Mouse (Mus musculus): ENCODE measurements around the gene Cfd. TPM values are rescaled to one million over a fixed set of nuclear protein-coding genes. Genes with fewer than 3 reads are reported as not detected.

Gene Cfd
- polyA plus RNA-seq (2015; fragmentation: Nextera tagmentation; extraction: Ambion mirVana) = not detected in 2 replicates

DNA sequence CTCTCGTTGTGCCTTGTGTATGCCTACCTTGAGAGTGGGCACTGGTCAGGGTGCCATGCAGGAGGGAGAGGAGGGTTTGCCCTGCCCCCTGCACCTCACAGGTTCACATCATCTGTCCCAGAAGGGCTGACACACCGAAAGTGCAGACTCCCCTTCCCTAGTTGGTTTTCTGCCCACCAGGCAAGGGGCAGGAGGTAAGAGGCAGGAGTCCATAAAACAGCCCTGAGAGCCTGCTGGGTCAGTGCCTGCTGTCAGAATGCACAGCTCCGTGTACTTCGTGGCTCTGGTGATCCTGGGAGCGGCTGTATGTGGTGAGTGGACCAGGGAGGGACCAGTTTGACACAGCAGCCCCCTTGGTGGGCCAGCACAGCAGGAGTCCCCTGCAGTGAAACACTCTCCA, at the start of gene Cfd:
TSS of gene Cfd (plus strand) at position 184 of the 400 bp plus-strand sequence.
- Histone ChIP-seq H3K4me3 (ENCODE audit: low read depth, low read length) (no peak within 1 kb of the TSS), H3K36me3 (ENCODE audit: control insufficient read depth, insufficient read depth) (no peaks in the 10 kb centered on the region), H3K4me1 (ENCODE audit: control insufficient read depth, low read depth, low read length) (no peaks in the 10 kb centered on the region), H3K27ac (ENCODE audit: low read length) (no peak within 1 kb of the TSS), H3K9me3 (replicated peaks; ENCODE audit: control insufficient read depth, low read length) (no peaks in the 10 kb centered on the region), H3K4me2 (ENCODE audit: low read depth, low read length) (no peak within 1 kb of the TSS), H3K9ac (ENCODE audit: low read depth, low read length) (no peak within 1 kb of the TSS), H3K27me3 (ENCODE audit: control insufficient read depth, insufficient read depth, low read depth, low read length) (no peaks in the 10 kb centered on the region)
- 52% methylated on average over 5 of the region's 5 CpGs for WGBS (ENCODE audit: insufficient replicate concordance)
- ATAC-seq (ENCODE audit: low read depth) = no peak

DNA sequence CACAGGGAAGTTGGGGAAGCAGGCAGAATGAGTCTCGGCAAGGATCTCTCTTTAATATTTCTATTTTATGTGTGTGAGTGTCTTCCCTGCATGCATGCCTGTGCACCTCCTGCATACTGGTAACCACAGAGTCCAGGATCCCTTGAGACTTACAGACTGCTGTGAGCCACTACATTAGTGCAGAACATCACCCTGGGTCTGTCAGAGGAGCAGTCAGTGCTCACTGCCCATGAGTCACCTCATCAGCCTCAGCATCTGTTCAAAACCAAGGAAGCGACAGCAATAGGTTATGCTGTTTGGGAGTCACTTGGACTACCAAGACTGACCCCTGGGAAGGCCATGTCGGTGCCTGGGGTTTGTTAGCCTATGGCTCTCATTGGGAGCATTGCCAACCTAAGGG, 48.3 kb upstream of the Cfd start:
- Histone ChIP-seq H3K4me2 (ENCODE audit: low read depth, low read length) (no peak overlapping the region), H3K36me3 (ENCODE audit: control insufficient read depth, insufficient read depth) (no peaks in the 10 kb centered on the region), H3K9me3 (replicated peaks; ENCODE audit: control insufficient read depth, low read length) (no peaks in the 10 kb centered on the region), H3K9ac (ENCODE audit: low read depth, low read length) (no peak overlapping the region), H3K27ac (ENCODE audit: low read length) (no peak overlapping the region), H3K27me3 (ENCODE audit: control insufficient read depth, insufficient read depth, low read depth, low read length) (no peaks in the 10 kb centered on the region), H3K4me1 (ENCODE audit: control insufficient read depth, low read depth, low read length) (peaks cover 5% of the 10 kb centered on the region), H3K4me3 (ENCODE audit: low read depth, low read length) (no peak overlapping the region)
- no peak for ATAC-seq (ENCODE audit: low read depth)
- WGBS (ENCODE audit: insufficient replicate concordance) = 66% methylated on average over 3 of the region's 3 CpGs

GRCm38 (mm10) chr10:79843476-79843875, 47.2 kb upstream of the Cfd start:
- Histone ChIP-seq H3K9me3 (replicated peaks; ENCODE audit: control insufficient read depth, low read length) (no peaks in the 10 kb centered on the region), H3K27me3 (ENCODE audit: control insufficient read depth, insufficient read depth, low read depth, low read length) (no peaks in the 10 kb centered on the region), H3K4me2 (ENCODE audit: low read depth, low read length) (no peak overlapping the region), H3K4me1 (ENCODE audit: control insufficient read depth, low read depth, low read length) (peaks cover 5% of the 10 kb centered on the region), H3K36me3 (ENCODE audit: control insufficient read depth, insufficient read depth) (no peaks in the 10 kb centered on the region), H3K27ac (ENCODE audit: low read length) (no peak overlapping the region), H3K9ac (ENCODE audit: low read depth, low read length) (no peak overlapping the region), H3K4me3 (ENCODE audit: low read depth, low read length) (no peak overlapping the region)
- WGBS (ENCODE audit: insufficient replicate concordance) = 76% methylated on average over 6 of the region's 6 CpGs
- ATAC-seq (ENCODE audit: low read depth) = no peak

- Histone ChIP-seq H3K4me3 (ENCODE audit: low read depth, low read length) (no peak overlapping the region), H3K4me2 (ENCODE audit: low read depth, low read length) (no peak overlapping the region), H3K4me1 (ENCODE audit: control insufficient read depth, low read depth, low read length) (peaks cover 3% of the 10 kb centered on the region), H3K27me3 (ENCODE audit: control insufficient read depth, insufficient read depth, low read depth, low read length) (no peaks in the 10 kb centered on the region), H3K27ac (ENCODE audit: low read length) (no peak overlapping the region), H3K36me3 (ENCODE audit: control insufficient read depth, insufficient read depth) (no peaks in the 10 kb centered on the region), H3K9ac (ENCODE audit: low read depth, low read length) (no peak overlapping the region), H3K9me3 (replicated peaks; ENCODE audit: control insufficient read depth, low read length) (no peaks in the 10 kb centered on the region)
- no peak for ATAC-seq (ENCODE audit: low read depth)
- 45% methylated on average over 5 of the region's 5 CpGs for WGBS (ENCODE audit: insufficient replicate concordance)
Observed at GRCm38 (mm10) chr10:79846553-79846952, 44.1 kb upstream of the Cfd start.

DNA sequence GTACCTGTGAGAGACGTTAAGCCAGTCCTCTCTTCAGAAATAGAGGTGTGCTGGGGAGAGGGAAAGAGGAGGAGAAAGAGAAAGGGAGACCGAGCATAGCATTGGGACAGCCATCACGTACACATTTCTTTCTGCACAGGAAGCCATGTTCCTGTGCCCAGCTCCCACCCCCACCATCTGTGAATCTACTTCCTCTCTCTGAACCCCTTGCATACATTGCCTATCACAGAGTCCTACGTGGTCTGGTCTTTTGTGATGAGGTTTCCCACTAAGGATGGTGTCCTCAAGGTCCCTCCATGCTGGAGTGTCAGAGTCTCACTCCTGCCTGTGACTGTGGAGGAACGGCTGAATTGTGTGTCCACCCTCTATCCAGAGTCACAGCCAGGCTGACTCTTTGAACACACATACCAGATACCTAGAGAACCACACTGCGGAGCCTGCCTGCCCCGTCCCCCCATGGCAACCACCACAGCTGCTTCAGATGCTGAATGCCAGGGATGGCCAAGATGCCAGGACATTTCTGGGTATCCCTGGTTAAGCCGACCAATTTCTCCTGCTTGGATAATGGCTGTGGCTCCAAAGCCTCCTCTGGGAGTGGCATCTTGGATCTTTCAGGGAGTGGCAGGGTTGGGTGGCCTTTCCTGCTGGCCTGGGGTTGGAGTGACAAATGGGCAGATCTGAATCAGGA, 40.6 kb upstream of the Cfd start:
- Histone ChIP-seq H3K9ac (ENCODE audit: low read depth, low read length) (no peak overlapping the region), H3K9me3 (replicated peaks; ENCODE audit: control insufficient read depth, low read length) (no peaks in the 10 kb centered on the region), H3K4me3 (ENCODE audit: low read depth, low read length) (no peak overlapping the region), H3K4me1 (ENCODE audit: control insufficient read depth, low read depth, low read length) (peaks cover 28% of the 10 kb centered on the region), H3K36me3 (ENCODE audit: control insufficient read depth, insufficient read depth) (no peaks in the 10 kb centered on the region), H3K4me2 (ENCODE audit: low read depth, low read length) (no peak overlapping the region), H3K27me3 (ENCODE audit: control insufficient read depth, insufficient read depth, low read depth, low read length) (no peaks in the 10 kb centered on the region), H3K27ac (ENCODE audit: low read length) (no peak overlapping the region)
- WGBS (ENCODE audit: insufficient replicate concordance) = 43% methylated on average over 8 of the region's 8 CpGs
- no peak for ATAC-seq (ENCODE audit: low read depth)

- Histone ChIP-seq H3K9me3 (replicated peaks; ENCODE audit: control insufficient read depth, low read length) (no peaks in the 10 kb centered on the region), H3K27ac (ENCODE audit: low read length) (peak overlapping the region; percentile 98), H3K4me1 (ENCODE audit: control insufficient read depth, low read depth, low read length) (peaks cover 37% of the 10 kb centered on the region), H3K4me3 (ENCODE audit: low read depth, low read length) (no peak overlapping the region), H3K36me3 (ENCODE audit: control insufficient read depth, insufficient read depth) (peaks cover 5% of the 10 kb centered on the region), H3K4me2 (ENCODE audit: low read depth, low read length) (no peak overlapping the region), H3K27me3 (ENCODE audit: control insufficient read depth, insufficient read depth, low read depth, low read length) (no peaks in the 10 kb centered on the region), H3K9ac (ENCODE audit: low read depth, low read length) (no peak overlapping the region; the same call in 1 of the 2 replicates)
- no peak for ATAC-seq (ENCODE audit: low read depth)
- 49% methylated on average over 3 of the region's 3 CpGs for WGBS (ENCODE audit: insufficient replicate concordance)
Observed at GRCm38 (mm10) chr10:79851653-79852052, 39.0 kb upstream of the Cfd start.

GRCm38 (mm10) chr10:79852107-79852789, 38.4 kb upstream of the Cfd start:
- Histone ChIP-seq H3K4me1 (ENCODE audit: control insufficient read depth, low read depth, low read length) (peaks cover 43% of the 10 kb centered on the region), H3K27ac (ENCODE audit: low read length) (peak overlapping the region; percentile 98), H3K4me2 (ENCODE audit: low read depth, low read length) (peak overlapping the region; percentile 99), H3K9me3 (replicated peaks; ENCODE audit: control insufficient read depth, low read length) (no peaks in the 10 kb centered on the region), H3K4me3 (ENCODE audit: low read depth, low read length) (peak overlapping the region; percentile 98), H3K27me3 (ENCODE audit: control insufficient read depth, insufficient read depth, low read depth, low read length) (no peaks in the 10 kb centered on the region), H3K9ac (ENCODE audit: low read depth, low read length) (no peak overlapping the region; the same call in 1 of the 2 replicates), H3K36me3 (ENCODE audit: control insufficient read depth, insufficient read depth) (peaks cover 10% of the 10 kb centered on the region)
- ATAC-seq (ENCODE audit: low read depth) = no peak
- WGBS (ENCODE audit: insufficient replicate concordance) = 38% methylated on average over 9 of the region's 9 CpGs

DNA sequence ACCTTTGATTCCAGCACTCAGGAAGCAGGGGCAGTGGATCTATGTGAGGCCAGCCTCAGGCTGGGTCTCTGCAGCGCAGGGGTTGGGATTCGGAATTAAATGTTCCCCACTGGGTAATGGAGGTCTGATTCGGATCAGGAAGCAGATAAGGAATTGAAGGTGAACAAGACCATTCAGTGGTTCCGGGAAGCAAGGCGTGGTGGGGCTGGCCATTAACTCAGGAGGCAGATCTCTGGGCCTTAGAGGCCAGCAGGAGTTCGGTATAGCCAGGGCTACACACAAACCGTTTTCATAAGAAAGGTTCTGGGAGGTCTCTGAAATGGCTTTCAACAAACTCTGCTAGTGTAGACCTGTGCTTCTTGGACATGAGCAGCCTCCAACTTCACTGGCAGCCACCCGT, 37.8 kb upstream of the Cfd start:
- no peak for ATAC-seq (ENCODE audit: low read depth)
- Histone ChIP-seq H3K4me1 (ENCODE audit: control insufficient read depth, low read depth, low read length) (peaks cover 49% of the 10 kb centered on the region), H3K27ac (ENCODE audit: low read length) (peak overlapping the region; percentile 98)

GRCm38 (mm10) chr10:79853392-79853791, 37.3 kb upstream of the Cfd start:
- peak overlapping the region; percentile 98 for H3K4me3 ChIP-seq (ENCODE audit: low read depth, low read length)
- peaks cover 13% of the 10 kb centered on the region for H3K36me3 ChIP-seq (ENCODE audit: control insufficient read depth, insufficient read depth)
- peak overlapping the region; percentile 99 for H3K4me2 ChIP-seq (ENCODE audit: low read depth, low read length)
- H3K27ac ChIP-seq (ENCODE audit: low read length) = peak overlapping the region; percentile 98
- H3K9me3 ChIP-seq (replicated peaks; ENCODE audit: control insufficient read depth, low read length) = no peaks in the 10 kb centered on the region
- peak overlapping the region; percentile 73 for H3K9ac ChIP-seq (ENCODE audit: low read depth, low read length)
- WGBS (ENCODE audit: insufficient replicate concordance) = under 1% methylated on average over 15 of the region's 15 CpGs
- peak; percentile 15; the same call in 1 of the 2 replicates for ATAC-seq (ENCODE audit: low read depth)
- no peaks in the 10 kb centered on the region for H3K27me3 ChIP-seq (ENCODE audit: control insufficient read depth, insufficient read depth, low read depth, low read length)
- H3K4me1 ChIP-seq (ENCODE audit: control insufficient read depth, low read depth, low read length) = peaks cover 55% of the 10 kb centered on the region

More for the DNA sequence above, 37.8 kb upstream of the Cfd start:
- Histone ChIP-seq H3K36me3 (ENCODE audit: control insufficient read depth, insufficient read depth) (peaks cover 10% of the 10 kb centered on the region), H3K4me3 (ENCODE audit: low read depth, low read length) (peak overlapping the region; percentile 98), H3K9me3 (replicated peaks; ENCODE audit: control insufficient read depth, low read length) (no peaks in the 10 kb centered on the region), H3K9ac (ENCODE audit: low read depth, low read length) (peak overlapping the region; percentile 73), H3K4me2 (ENCODE audit: low read depth, low read length) (peak overlapping the region; percentile 99), H3K27me3 (ENCODE audit: control insufficient read depth, insufficient read depth, low read depth, low read length) (no peaks in the 10 kb centered on the region)
- WGBS (ENCODE audit: insufficient replicate concordance) = 23% methylated on average over 8 of the region's 8 CpGs
